Mouse (Mus musculus) heart, embryonic 11.5 days (tissue): ENCODE measurements around the gene Esrra. TPM values are rescaled to one million over a fixed set of nuclear protein-coding genes. Genes with fewer than 3 reads are reported as not detected.
"Not testable (repeated sequence)": the region's sequence is repeated elsewhere in the genome, so short reads cannot be mapped to it uniquely, and the experiment has no call there.

Experiments
- ATAC-seq: fragments of 200-750 bp; cut with Nextera tagmentation; replicated peaks from 2 replicates; pipeline ENCODE4 v1.8.0; 2017; ENCODE audit warnings: moderate library complexity; ENCODE audit not compliant: insufficient number of reproducible peaks, low FRiP score, low TSS enrichment
- H3K27ac ChIP-seq: fragments of 300-500 bp; sonication (generic); 2 replicates; pipeline ENCODE4 v1.5.1; 2014; ENCODE audit warnings: mild to moderate bottlenecking, low read depth, low read length
- H3K27me3 ChIP-seq: fragments of 300-500 bp; sonication (generic); 2 replicates; pipeline ENCODE4 v1.6.1; 2014; ENCODE audit warnings: mild to moderate bottlenecking, low read length, mixed read lengths; ENCODE audit not compliant: control insufficient read depth, insufficient read depth
- H3K36me3 ChIP-seq: fragments of 300-500 bp; sonication (generic); 2 replicates; pipeline ENCODE4 v1.6.1; 2014; ENCODE audit warnings: mild to moderate bottlenecking, low read length, moderate library complexity, mixed read lengths; ENCODE audit not compliant: control insufficient read depth, insufficient read depth
- H3K4me1 ChIP-seq: fragments of 300-500 bp; sonication (generic); 2 replicates; pipeline ENCODE4 v1.6.1; 2014; ENCODE audit warnings: low read length; ENCODE audit not compliant: control insufficient read depth, insufficient read depth
- H3K4me2 ChIP-seq: fragments of 300-500 bp; sonication (generic); 2 replicates; pipeline ENCODE4 v1.6.1; 2014; ENCODE audit warnings: mild to moderate bottlenecking, moderate library complexity
- H3K4me3 ChIP-seq: fragments of 300-500 bp; sonication (generic); 2 replicates; pipeline ENCODE4 v1.5.1; 2014; ENCODE audit warnings: low read depth, low read length
- H3K9ac ChIP-seq: fragments of 300-500 bp; sonication (generic); 2 replicates; pipeline ENCODE4 v1.6.1; 2014; ENCODE audit warnings: mild to moderate bottlenecking, low read depth, low read length, moderate library complexity
- H3K9me3 ChIP-seq: fragments of 300-500 bp; sonication (generic); replicated peaks from 2 replicates; pipeline ENCODE4 v1.6.1; 2016; ENCODE audit warnings: low read length; ENCODE audit not compliant: control insufficient read depth
- WGBS: fragments of 180-500 bp; shearing (Covaris S2); extraction: QIAGEN DNeasy Blood & Tissue Kit; methylation state at CpG from one replicate; pipeline ENCODE4 v1.1.7; 2014; ENCODE audit not compliant: insufficient replicate concordance; 5-methylcytosine and 5-hydroxymethylcytosine counted together
- polyA plus RNA-seq: library from polyadenylated mRNA; unstranded; fragments of >200 nt; fragmentation: Nextera tagmentation; extraction: Ambion mirVana; gene quantifications from 2 replicates; pipeline ENCODE4 v1.2.1, GENCODE M21; 2014

Esrra gene
- polyA plus RNA-seq, 1 experiment from 2014 or later = 10.5 TPM

GRCm38 (mm10) chr19:6905498-6906159 is 16.0 kb downstream of the Esrra start:
- no peak for ATAC-seq
- Histone ChIP-seq H3K4me3 (no peak overlapping the region), H3K4me1 (peaks cover 9% of the 10 kb centered on the region), H3K27me3 (no peaks in the 10 kb centered on the region), H3K9me3 (no peaks in the 10 kb centered on the region), H3K9ac (no peak overlapping the region), H3K27ac (no peak overlapping the region), H3K4me2 (no peak overlapping the region), H3K36me3 (peaks cover 10% of the 10 kb centered on the region)
- 88% methylated on average over 11 of the region's 11 CpGs for WGBS

GRCm38 (mm10) chr19:6904846-6905245 is 16.8 kb downstream of the Esrra start:
- no peak overlapping the region for H3K27ac ChIP-seq
- 78% methylated on average over 2 of the region's 2 CpGs for WGBS
- peaks cover 10% of the 10 kb centered on the region for H3K36me3 ChIP-seq
- H3K9me3 ChIP-seq = no peaks in the 10 kb centered on the region; the same call in 1 of the 2 replicates
- H3K4me2 ChIP-seq = no peak overlapping the region
- no peak for ATAC-seq
- no peak overlapping the region for H3K4me3 ChIP-seq
- peaks cover 9% of the 10 kb centered on the region for H3K4me1 ChIP-seq
- no peak overlapping the region for H3K9ac ChIP-seq
- H3K27me3 ChIP-seq = no peaks in the 10 kb centered on the region

- Histone ChIP-seq H3K36me3 (peaks cover 10% of the 10 kb centered on the region), H3K4me3 (no peak overlapping the region), H3K4me2 (no peak overlapping the region), H3K27ac (no peak overlapping the region), H3K9me3 (no peaks in the 10 kb centered on the region; the same call in 1 of the 2 replicates), H3K27me3 (no peaks in the 10 kb centered on the region), H3K9ac (no peak overlapping the region), H3K4me1 (peaks cover 2% of the 10 kb centered on the region)
- 85% methylated on average over 1 of the region's 1 CpGs for WGBS
- no peak for ATAC-seq
Measured at GRCm38 (mm10) chr19:6903031-6903430, 18.6 kb downstream of the Esrra start.

GRCm38 (mm10) chr19:6899641-6900040 is 22.0 kb downstream of the Esrra start:
- Histone ChIP-seq H3K9ac (no peak overlapping the region), H3K4me2 (no peak overlapping the region), H3K27ac (no peak overlapping the region), H3K27me3 (no peaks in the 10 kb centered on the region), H3K36me3 (no peaks in the 10 kb centered on the region; the same call in 1 of the 2 replicates), H3K4me1 (no peaks in the 10 kb centered on the region), H3K9me3 (peaks cover 2% of the 10 kb centered on the region; the same call in 1 of the 2 replicates), H3K4me3 (no peak overlapping the region)
- ATAC-seq = no peak
- WGBS = 74% methylated on average over 4 of the region's 4 CpGs

GRCm38 (mm10) chr19:6895608-6896305 is 25.9 kb downstream of the Esrra start:
- not testable (repeated sequence) for H3K9me3 ChIP-seq, H3K4me3 ChIP-seq, H3K4me2 ChIP-seq, H3K27me3 ChIP-seq, H3K27ac ChIP-seq, H3K4me1 ChIP-seq, H3K9ac ChIP-seq, H3K36me3 ChIP-seq, ATAC-seq
- WGBS = 77% methylated on average over 18 of the region's 18 CpGs

- Histone ChIP-seq H3K9me3 (0 out of 2 replicates have a peak, but pooled peaks cover 2% of the 10 kb centered on the region), H3K36me3 (no peaks in the 10 kb centered on the region), H3K9ac (no peak overlapping the region), H3K4me2 (no peak overlapping the region), H3K4me1 (no peaks in the 10 kb centered on the region), H3K27ac (no peak overlapping the region), H3K4me3 (no peak overlapping the region), H3K27me3 (no peaks in the 10 kb centered on the region)
- no peak for ATAC-seq
- 85% methylated on average over 14 of the region's 14 CpGs for WGBS
Measured at GRCm38 (mm10) chr19:6893731-6894451, 27.7 kb downstream of the Esrra start.

- H3K4me1 ChIP-seq = no peaks in the 10 kb centered on the region
- H3K4me3 ChIP-seq = no peak overlapping the region
- no peak overlapping the region for H3K27ac ChIP-seq
- no peaks in the 10 kb centered on the region for H3K27me3 ChIP-seq
- no peaks in the 10 kb centered on the region for H3K36me3 ChIP-seq
- no peak overlapping the region for H3K4me2 ChIP-seq
- no peak for ATAC-seq
- 0 out of 2 replicates have a peak, but pooled peaks cover 2% of the 10 kb centered on the region for H3K9me3 ChIP-seq
- H3K9ac ChIP-seq = no peak overlapping the region
- 60% methylated on average over 4 of the region's 4 CpGs for WGBS
Measured at GRCm38 (mm10) chr19:6892512-6892911, 29.1 kb downstream of the Esrra start.

GRCm38 (mm10) chr19:6877965-6878364 is 43.6 kb downstream of the Esrra start:
- WGBS = 81% methylated on average over 4 of the region's 4 CpGs

More at GRCm38 (mm10) chr19:6877965-6878364, 43.6 kb downstream of the Esrra start:
- no peaks in the 10 kb centered on the region for H3K4me1 ChIP-seq
- no peaks in the 10 kb centered on the region for H3K9me3 ChIP-seq
- no peak overlapping the region for H3K4me3 ChIP-seq
- H3K27me3 ChIP-seq = no peaks in the 10 kb centered on the region
- H3K9ac ChIP-seq = no peak overlapping the region
- H3K27ac ChIP-seq = no peak overlapping the region
- no peak for ATAC-seq
- H3K36me3 ChIP-seq = no peaks in the 10 kb centered on the region
- no peak overlapping the region for H3K4me2 ChIP-seq
